Mouse (Mus musculus) liver (tissue): ENCODE results near the gene Fam133b.

ENCODE experiments used
- DNase-seq: peaks from one replicate; pipeline ENCODE4 v3.0.0-alpha.2; 2020; ENCODE audit warnings: mixed read lengths

Gene Fam133b

DNA sequence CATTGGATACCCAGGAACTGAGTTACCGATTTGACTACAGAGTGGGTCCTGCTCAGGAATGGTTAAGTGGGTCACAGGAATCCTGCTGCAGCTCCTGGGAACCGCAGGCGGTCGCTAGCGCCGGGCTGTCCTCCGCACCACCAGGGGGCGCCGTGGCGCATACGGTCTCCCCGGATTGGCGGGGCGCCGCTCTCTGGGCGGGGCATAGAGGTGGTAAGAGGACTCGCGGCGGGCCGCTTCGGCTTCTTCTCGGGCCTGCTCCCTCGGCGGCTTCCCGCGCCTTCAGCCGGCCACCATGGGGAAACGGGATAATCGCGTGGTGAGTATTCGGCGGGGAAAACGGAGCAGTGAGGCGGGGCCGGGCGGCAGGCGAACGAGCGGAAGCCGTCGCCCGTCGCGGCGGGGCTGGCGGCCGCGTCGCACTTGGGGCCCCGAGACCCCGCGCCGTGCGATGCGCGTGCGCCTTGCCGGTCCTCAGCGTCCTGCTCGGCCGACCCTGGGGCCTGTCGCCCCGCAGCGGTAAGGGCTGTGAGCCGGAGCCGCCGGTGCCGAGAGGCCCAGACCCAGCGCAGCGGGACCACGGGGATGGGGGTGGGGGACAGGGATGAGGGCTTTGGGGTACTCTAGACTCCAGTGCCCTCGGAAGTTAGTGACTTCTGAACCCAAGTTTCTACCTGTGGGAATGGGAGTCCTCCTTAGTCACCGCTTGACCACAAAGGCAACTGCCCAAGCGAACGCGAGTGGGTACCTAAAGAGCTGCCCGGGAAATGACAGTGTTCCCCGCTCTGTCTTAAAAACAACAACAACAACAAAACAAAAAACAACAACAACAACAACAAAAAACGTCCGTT lies at the start of gene Fam133b:
Gene Fam133b, plus strand, starts transcription at position 205 of the 851 bp plus-strand sequence.
- DNase-seq, result peak; percentile 96

- DNase-seq, result no peak
Observed at GRCm38 (mm10) chr5:3493968-3494367, 49.7 kb upstream of the Fam133b start.

DNA sequence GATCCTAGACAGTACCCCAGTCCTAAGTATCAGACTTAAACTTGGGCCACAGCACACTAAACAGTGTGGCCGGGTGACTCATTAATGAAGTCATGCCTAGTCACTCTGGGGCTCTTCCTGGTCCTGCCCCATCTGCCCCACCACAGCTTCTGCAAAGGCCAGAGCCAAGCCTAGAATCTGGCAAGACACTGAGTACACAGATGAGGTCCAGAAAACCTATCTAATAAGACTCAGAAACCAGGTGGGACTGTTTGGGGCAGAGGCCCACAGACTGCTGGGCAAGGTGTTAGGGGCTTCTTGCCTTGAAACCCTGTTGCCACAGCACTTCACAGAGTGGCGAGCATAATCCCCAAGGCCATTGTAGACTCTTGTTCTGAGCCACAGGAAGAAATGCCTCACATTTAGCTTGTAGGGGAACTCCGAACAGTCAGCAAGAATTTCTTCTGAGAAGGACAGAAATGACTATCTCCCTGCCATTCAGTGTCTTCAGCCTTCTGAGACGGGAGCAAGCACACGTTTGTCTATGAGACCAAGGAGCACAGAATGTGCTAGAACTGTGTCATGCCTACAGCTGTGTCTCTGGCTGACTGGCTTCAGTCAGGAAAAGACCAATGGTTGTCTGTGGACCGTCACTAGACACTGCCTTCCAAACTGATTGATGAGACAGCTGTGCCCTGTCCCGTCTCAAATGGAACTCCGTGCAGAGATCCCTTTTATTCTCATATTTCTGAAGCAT lies 49.0 kb upstream of the Fam133b start:
- no peak for DNase-seq

DNA sequence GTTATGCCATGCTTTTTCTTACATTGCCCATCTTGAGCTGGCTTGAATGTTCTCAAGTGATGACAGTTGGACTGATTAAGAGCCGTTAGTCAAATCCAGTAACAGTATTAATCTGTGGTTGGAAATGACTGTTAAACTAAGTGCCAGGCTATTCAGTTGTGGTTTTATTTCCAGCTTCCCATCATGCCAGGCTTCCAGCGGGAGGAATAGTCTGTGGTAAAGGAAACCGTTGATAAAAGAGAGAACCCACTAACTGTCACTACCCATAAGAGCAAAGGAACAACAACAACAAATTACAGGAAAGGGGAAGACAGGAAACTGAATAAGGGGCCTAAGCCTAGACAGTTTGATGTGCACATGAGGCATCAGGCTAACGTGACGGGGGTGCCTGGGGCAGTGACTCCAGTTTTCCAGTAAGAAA lies 46.1 kb upstream of the Fam133b start:
- DNase-seq, result no peak

DNA sequence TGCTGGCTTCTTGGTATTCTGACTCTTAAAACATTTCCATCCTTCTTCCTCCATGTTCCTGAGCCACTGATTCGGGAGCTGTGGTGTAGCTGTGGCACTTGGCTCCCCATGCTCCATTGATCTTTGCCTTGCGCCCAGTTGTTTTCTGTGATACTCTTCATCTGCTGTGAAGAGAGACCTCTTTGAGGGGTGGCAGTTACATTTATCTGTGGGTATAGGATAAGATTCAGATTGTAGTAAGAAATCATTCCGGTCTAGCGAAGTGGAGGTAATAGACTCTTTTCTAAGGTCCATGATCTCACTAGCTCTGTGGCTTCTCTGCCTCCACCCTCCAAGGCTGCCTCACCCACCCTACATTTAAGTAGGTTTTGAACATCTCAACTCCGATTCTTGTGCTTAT lies 43.3 kb upstream of the Fam133b start:
- no peak for DNase-seq

DNA sequence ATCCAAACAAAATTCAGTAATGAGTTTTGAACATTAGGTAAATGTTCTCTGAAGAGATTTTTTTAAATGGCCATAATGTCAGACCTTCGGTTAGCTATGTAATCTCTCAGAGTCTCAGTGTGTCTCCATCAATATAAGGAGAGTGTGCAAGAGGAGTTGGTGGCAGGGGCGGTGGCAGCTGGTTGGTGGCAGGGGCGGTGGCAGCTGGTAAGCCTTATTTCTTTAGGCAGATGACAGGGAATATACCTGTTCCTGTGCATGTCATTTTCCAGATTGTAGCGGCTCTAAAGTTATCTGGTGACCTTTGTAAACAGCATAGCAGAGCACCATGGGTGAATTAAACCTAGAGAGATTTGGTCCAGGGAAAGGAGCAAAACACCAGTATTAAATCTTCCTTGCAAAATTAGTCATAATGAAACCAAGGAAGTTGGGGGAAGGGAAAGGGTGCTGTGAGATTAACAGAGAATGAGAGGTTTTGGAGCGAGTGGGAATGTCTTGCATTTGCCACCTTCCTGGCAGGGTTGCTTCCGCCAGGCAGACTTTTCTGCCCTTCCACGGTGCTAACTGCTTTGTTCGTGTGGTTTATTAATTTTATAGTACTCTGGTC lies 42.6 kb upstream of the Fam133b start:
- no peak for DNase-seq

- no peak for DNase-seq
Observed at GRCm38 (mm10) chr5:3501564-3502001, 42.0 kb upstream of the Fam133b start.

DNA sequence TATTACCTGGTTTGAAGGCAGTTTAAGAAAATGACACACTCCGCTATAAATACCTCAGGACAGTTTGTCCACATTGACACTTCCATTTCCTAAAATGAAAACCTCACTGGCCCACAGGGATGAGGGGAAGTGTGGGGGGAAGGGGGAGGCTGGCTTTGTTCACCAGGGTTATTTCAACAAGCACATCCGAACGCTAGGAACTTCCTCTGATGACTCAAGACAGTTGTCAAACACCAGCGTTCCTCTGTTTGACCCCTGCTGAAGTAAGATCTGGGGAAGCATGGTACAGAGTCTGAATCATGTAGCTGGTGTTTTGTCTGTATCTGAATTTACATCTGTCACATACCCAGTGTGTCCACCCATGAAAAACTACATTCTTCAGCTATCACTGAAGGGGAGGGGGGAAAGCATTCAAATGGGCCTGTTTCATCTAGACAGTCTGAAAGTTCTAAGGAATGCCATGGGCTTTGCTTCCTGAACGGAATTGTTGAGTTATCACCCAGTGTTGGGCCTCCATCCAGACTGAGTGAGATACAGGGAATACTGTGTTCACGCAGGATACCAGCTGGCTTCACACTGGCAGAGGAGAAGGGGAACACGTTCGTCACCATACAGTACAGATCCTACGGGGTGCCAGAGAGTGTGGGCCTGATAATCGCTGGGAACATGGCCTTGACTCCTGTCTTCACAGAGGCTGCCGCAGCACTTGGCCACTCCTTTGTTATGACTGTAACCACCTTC lies 40.9 kb upstream of the Fam133b start:
- peak; percentile 35 for DNase-seq

GRCm38 (mm10) chr5:3503373-3503772 lies 40.3 kb upstream of the Fam133b start:
- DNase-seq, result no peak

DNA sequence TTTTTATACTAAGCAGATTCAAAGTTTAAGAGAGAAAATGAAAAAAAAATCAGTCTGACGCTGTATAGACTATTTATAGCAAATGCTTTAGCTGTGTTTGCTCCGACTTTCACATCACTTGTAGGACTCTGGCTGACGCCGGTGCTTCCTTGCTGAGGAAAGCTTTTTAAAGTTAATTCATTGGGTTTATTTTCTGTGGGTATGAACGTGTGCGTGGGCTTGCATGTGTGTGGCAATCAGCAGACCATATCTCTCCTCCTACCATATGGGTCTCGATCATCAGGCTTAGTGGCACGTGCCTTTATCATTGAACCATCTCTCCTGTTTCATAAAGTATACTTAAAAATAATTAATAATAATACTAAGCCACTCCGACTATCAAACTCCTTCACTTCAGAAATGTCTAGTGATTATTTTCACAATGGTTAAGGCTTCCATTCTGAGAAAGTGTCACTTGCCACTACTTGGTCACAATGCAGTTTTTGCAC lies 39.8 kb upstream of the Fam133b start:
- DNase-seq, result no peak

- no peak for DNase-seq
Observed at GRCm38 (mm10) chr5:3504453-3504852, 39.2 kb upstream of the Fam133b start.

GRCm38 (mm10) chr5:3505553-3505952 lies 38.1 kb upstream of the Fam133b start:
- DNase-seq, result no peak

DNA sequence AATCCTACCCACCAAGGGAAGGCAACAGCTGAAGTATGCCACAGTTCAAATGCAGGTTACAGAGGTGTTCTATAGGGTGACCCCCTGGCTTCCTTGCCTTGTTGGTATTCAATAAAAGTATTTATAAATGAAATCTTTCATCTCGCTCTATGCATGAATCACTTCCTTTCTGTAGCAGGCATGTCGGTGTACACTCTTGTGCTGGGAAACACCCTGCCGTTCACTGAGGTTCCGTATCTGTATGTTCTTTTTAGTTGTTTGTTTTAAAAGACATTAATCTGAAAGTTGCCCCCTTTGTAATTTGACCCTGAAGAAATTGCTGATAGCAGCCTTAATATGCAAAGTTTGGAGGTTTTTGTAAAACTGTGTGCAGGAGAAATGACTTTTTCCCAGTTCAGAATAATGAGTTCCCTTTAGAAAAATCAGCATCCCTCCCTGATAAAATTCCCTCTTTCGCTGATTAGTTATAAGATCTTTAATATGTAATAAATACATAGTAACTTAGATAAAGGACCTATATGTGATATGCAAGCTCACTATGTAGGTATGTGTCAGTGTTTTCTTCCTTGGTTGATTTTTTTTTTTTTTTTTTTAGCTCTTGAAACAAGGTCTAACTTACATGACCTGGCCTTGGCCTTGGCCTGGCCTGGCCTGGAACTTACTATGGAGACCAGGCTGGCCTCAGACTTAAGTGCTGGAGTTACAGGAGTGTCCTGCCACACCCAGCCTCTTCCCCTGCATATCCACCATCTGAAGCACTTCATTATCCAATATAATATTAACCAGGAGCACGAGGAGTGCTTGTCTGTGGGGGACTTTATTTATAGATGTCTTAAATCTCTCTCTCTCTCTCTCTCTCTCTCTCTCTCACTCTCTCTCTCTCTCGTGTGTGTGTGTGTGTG lies 34.9 kb upstream of the Fam133b start:
- DNase-seq, result no peak

DNA sequence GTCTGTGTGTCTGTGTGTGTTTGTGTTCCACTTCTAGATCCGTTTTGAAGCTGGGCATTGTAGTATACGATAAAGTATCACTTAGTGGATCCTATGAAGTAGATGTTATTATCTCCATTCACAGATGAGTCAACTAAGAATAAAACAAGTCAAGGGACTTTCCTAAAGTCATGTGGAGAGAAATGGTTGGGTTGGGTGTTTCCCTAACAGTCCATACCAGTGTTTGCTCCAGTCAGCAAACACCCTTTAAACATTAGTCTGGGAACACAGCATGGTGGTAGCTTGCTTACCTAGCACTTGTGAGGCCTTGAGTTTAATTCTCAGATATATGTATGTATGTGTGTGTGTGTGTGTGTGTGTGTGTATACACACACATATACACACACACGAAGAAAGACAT lies 34.1 kb upstream of the Fam133b start:
- no peak for DNase-seq

- no peak for DNase-seq
Observed at GRCm38 (mm10) chr5:3511097-3511795, 32.4 kb upstream of the Fam133b start.

DNA sequence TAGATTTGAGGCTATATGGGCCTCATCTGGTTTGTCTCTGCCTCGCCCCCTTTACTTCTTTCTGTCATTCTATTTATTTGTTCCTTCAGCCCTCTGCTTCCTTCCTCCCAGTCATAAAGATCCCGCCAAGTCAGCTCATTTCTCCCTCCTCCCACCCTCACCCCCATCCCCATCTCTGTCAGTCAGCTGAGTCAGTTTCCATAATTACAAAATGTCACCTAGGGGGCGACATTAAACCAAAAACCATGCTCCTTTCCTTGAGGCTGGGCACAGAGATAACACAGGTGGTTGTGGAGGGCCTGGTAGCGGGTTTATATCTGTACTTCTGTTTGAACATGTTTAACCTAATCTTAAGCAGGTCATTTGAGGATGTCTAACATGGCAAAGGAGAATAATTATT lies 31.0 kb upstream of the Fam133b start:
- peak; percentile 27 for DNase-seq

- DNase-seq, result peak; percentile 48
Observed at GRCm38 (mm10) chr5:3514901-3515311, 28.7 kb upstream of the Fam133b start.

GRCm38 (mm10) chr5:3515477-3515876 lies 28.2 kb upstream of the Fam133b start:
- no peak for DNase-seq

DNA sequence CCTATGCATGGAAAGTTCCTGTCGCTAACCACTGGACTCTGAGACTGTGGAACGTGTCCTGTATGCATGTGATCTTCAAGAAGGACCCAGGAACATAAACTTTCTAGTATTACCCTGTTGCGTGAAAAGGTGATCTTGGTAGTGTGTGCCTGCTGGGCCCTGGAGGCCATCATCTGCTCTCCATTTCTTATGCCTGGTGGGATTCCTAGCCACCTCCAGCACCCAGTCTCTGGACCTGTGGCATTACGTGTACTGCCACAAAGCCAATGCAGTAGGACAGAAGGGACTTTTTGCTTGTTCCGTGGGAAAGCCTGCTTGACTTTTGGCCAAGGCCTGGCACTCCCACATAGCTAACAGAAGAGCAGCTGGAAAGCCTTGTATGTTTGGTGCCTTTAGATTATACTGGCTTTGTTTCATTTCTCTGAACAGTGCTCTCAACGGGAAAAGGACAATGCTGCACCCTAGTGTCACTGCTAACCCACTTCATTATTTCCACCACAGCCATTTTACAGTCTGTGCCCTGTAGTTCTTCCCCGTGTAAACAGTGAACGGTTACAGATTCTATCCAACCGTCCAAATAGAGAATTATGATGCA lies 27.1 kb upstream of the Fam133b start:
- no peak for DNase-seq
